Comparison of ENCODE assay signal across 28 mouse cellular contexts in the genomic region with DNA sequence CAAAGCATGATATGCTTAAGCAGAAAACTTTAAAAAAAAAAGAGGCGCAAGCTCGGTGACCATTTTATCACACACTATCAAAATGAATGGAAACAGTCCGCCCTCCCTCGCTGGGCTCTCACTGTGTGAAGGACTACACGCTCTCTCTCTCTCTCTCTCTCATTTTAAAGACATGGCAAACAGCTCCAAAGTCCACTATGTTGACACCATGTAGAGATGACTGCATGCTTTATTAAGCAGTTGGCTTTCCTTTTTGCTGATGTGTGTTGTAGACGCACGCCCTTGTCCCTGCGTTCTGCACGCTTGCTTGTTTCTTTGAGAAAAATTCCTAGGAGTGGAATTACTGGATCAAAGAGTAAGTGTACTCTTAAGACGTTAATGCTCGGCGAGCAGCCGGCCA. TPM values are rescaled to one million over a fixed set of nuclear protein-coding genes. Genes with fewer than 3 reads are reported as not detected.
A peak's percentile ranks its signal among the peaks of the same experiment; 100 is the strongest.
DNase-seq lines count a peak whose midpoint lies in the region; ATAC-seq and TF ChIP-seq lines count a peak whose summit lies in the region.
"Had no signal": no experiment of that assay in that cellular context is flagged by ENCODE, and none has a peak within 500 bp of the region (broad histone marks: within the 10 kb centered on the region; RNA-seq: fewer than 3 reads in every experiment).

No protein-coding gene starts in this region.

- no peaks in the 10 kb centered on the region for H3K4me1 ChIP-seq in hindbrain, postnatal 0 days (ENCODE audit: insufficient read depth, low read length)
- H3K4me1 ChIP-seq in hindbrain, embryonic 16.5 days (ENCODE audit: control insufficient read depth, insufficient read depth, low read depth, low read length): no peaks in the 10 kb centered on the region
- H3K4me1 ChIP-seq in liver, postnatal 0 days (ENCODE audit: insufficient read depth): peaks cover 17% of the 10 kb centered on the region
- peaks cover 43% of the 10 kb centered on the region for H3K4me1 ChIP-seq in liver, embryonic 12.5 days
- H3K4me1 ChIP-seq in intestine, embryonic 16.5 days (ENCODE audit: control insufficient read depth, insufficient read depth, low read length): peaks cover 3% of the 10 kb centered on the region; the same call in 1 of the 2 replicates
- H3K4me1 ChIP-seq in limb, embryonic 15.5 days: peaks cover 19% of the 10 kb centered on the region
- H3K4me1 ChIP-seq: embryonic facial prominence, embryonic 15.5 days; neural tube, embryonic 12.5 days had no signal

- no peak overlapping the region for H3K4me3 ChIP-seq in hindbrain, postnatal 0 days (ENCODE audit: low read length)
- H3K4me3 ChIP-seq in hindbrain, embryonic 16.5 days (ENCODE audit: low read length): no peak overlapping the region
- H3K4me3 ChIP-seq in liver, postnatal 0 days (ENCODE audit: low read depth, low read length): no peak overlapping the region
- H3K4me3 ChIP-seq in liver, embryonic 12.5 days: no peak overlapping the region
- no peak overlapping the region for H3K4me3 ChIP-seq in intestine, embryonic 16.5 days (ENCODE audit: low read length)
- H3K4me3 ChIP-seq in limb, embryonic 15.5 days: no peak overlapping the region
- H3K4me3 ChIP-seq: embryonic facial prominence, embryonic 15.5 days; forebrain, embryonic 13.5 days; hindbrain, embryonic 12.5 days; myocyte; neural tube, embryonic 12.5 days had no signal

- 60% methylated on average over 13 of the region's 13 CpGs for whole genome bisulfite sequencing in hindbrain, postnatal 0 days
- WGBS in hindbrain, embryonic 16.5 days: 55% methylated on average over 13 of the region's 13 CpGs
- WGBS in liver, postnatal 0 days (ENCODE audit: insufficient replicate concordance): 76% methylated on average over 13 of the region's 13 CpGs
- WGBS in liver, embryonic 12.5 days (ENCODE audit: insufficient replicate concordance): 76% methylated on average over 13 of the region's 13 CpGs
- WGBS in intestine, embryonic 16.5 days: 60% methylated on average over 13 of the region's 13 CpGs
- WGBS in limb, embryonic 15.5 days: 30% methylated on average over 13 of the region's 13 CpGs

- no peak for TF ChIP-seq CTCF in hindbrain, postnatal 0 days (IDR thresholded peaks at IDR 0.05; ENCODE audit: low read depth)
- no peak for TF ChIP-seq CTCF in liver, postnatal 0 days (IDR thresholded peaks at IDR 0.05; ENCODE audit: low read depth)

- no peaks in the 10 kb centered on the region for H3K9me3 ChIP-seq in hindbrain, postnatal 0 days (ENCODE audit: low read length)
- no peaks in the 10 kb centered on the region for H3K9me3 ChIP-seq in hindbrain, embryonic 16.5 days (ENCODE audit: control insufficient read depth, low read length)
- H3K9me3 ChIP-seq in liver, postnatal 0 days (ENCODE audit: low read length): no peaks in the 10 kb centered on the region
- no peaks in the 10 kb centered on the region for H3K9me3 ChIP-seq in liver, embryonic 12.5 days (replicated peaks)
- H3K9me3 ChIP-seq in intestine, embryonic 16.5 days (ENCODE audit: control insufficient read depth, low read length): no peaks in the 10 kb centered on the region
- H3K9me3 ChIP-seq in limb, embryonic 15.5 days: no peaks in the 10 kb centered on the region
- H3K9me3 ChIP-seq: embryonic facial prominence, embryonic 15.5 days; forebrain, embryonic 13.5 days; hindbrain, embryonic 12.5 days; neural tube, embryonic 12.5 days had no signal

- peak overlapping the region; percentile 20; the same call in 1 of the 2 replicates for H3K27ac ChIP-seq in hindbrain, postnatal 0 days
- H3K27ac ChIP-seq in hindbrain, embryonic 16.5 days (ENCODE audit: low read depth, low read length): no peak overlapping the region
- no peak overlapping the region for H3K27ac ChIP-seq in liver, postnatal 0 days (ENCODE audit: low read depth)
- no peak overlapping the region for H3K27ac ChIP-seq in liver, embryonic 12.5 days
- peak overlapping the region; percentile 21; the same call in 1 of the 2 replicates for H3K27ac ChIP-seq in intestine, embryonic 16.5 days (ENCODE audit: low read length)
- peak overlapping the region; percentile 4 for H3K27ac ChIP-seq in limb, embryonic 15.5 days
- H3K27ac ChIP-seq: embryonic facial prominence, embryonic 15.5 days; forebrain, embryonic 13.5 days; hindbrain, embryonic 12.5 days; macrophage; neural tube, embryonic 12.5 days had no signal

- no peak overlapping the region for H3K4me2 ChIP-seq in hindbrain, postnatal 0 days (ENCODE audit: low read depth, low read length)
- H3K4me2 ChIP-seq in hindbrain, embryonic 16.5 days (ENCODE audit: low read length): no peak overlapping the region
- no peak overlapping the region for H3K4me2 ChIP-seq in liver, postnatal 0 days (ENCODE audit: low read depth, low read length)
- no peak overlapping the region for H3K4me2 ChIP-seq in liver, embryonic 12.5 days
- peak overlapping the region; percentile 19; the same call in 1 of the 2 replicates for H3K4me2 ChIP-seq in intestine, embryonic 16.5 days (ENCODE audit: low read depth, low read length)
- H3K4me2 ChIP-seq in limb, embryonic 15.5 days: no peak overlapping the region
- H3K4me2 ChIP-seq: embryonic facial prominence, embryonic 15.5 days; forebrain, embryonic 13.5 days; hindbrain, embryonic 12.5 days; liver, embryonic 11.5 days; neural tube, embryonic 12.5 days had no signal

- no peak for DNase-seq in hindbrain, postnatal 0 days (ENCODE audit: low spot score)
- DNase-seq in liver, postnatal 0 days: peak; percentile 18
- DNase-seq in heart, postnatal 4 days: no peak
- DNase-seq in right cerebral cortex, adult 18-20 months: no peak
- DNase-seq: adrenal gland, postnatal 36 days; cerebellum, adult 18-20 months; cerebellum, postnatal 10 days; gastrocnemius, postnatal 14 days; heart, postnatal 14 days; layer of hippocampus, adult 9-11 months; lung, adult 2 months; lung, postnatal 10 days; right cerebral cortex, postnatal 4 days; thymus, postnatal 4 days had no signal

- no peaks in the 10 kb centered on the region for H3K27me3 ChIP-seq in hindbrain, postnatal 0 days (ENCODE audit: insufficient read depth, low read length)
- no peaks in the 10 kb centered on the region for H3K27me3 ChIP-seq in hindbrain, embryonic 16.5 days (replicated peaks; ENCODE audit: control insufficient read depth, insufficient read depth, low read length)
- H3K27me3 ChIP-seq in liver, postnatal 0 days (ENCODE audit: insufficient read depth, low read length): no peaks in the 10 kb centered on the region
- H3K27me3 ChIP-seq in liver, embryonic 12.5 days (replicated peaks): 0 out of 2 replicates have a peak, but pooled peaks cover 4% of the 10 kb centered on the region
- H3K27me3 ChIP-seq in intestine, embryonic 16.5 days (replicated peaks; ENCODE audit: control insufficient read depth, insufficient read depth, low read length): no peaks in the 10 kb centered on the region
- H3K27me3 ChIP-seq in limb, embryonic 15.5 days: no peaks in the 10 kb centered on the region
- H3K27me3 ChIP-seq: embryonic facial prominence, embryonic 15.5 days; forebrain, embryonic 13.5 days; hindbrain, embryonic 12.5 days; neural tube, embryonic 12.5 days had no signal

- H3K9ac ChIP-seq in hindbrain, postnatal 0 days (replicated peaks; ENCODE audit: low read length): no peak overlapping the region
- no peak overlapping the region for H3K9ac ChIP-seq in hindbrain, embryonic 16.5 days (ENCODE audit: low read depth, low read length)
- H3K9ac ChIP-seq in liver, postnatal 0 days (replicated peaks): no peak overlapping the region
- H3K9ac ChIP-seq in liver, embryonic 12.5 days: no peak overlapping the region
- H3K9ac ChIP-seq in intestine, embryonic 16.5 days (ENCODE audit: low read depth, low read length): 0 out of 2 replicates have a peak overlapping the region, but pooled peaks have one; percentile 19
- no peak overlapping the region for H3K9ac ChIP-seq in limb, embryonic 15.5 days
- H3K9ac ChIP-seq: embryonic facial prominence, embryonic 15.5 days; forebrain, embryonic 13.5 days; hindbrain, embryonic 12.5 days; neural tube, embryonic 12.5 days had no signal

- TF ChIP-seq EP300 in liver, postnatal 0 days (IDR thresholded peaks at IDR 0.05; ENCODE audit: low read depth): no peak

- peaks cover 7% of the 10 kb centered on the region; the same call in 1 of the 2 replicates for H3K36me3 ChIP-seq in hindbrain, postnatal 0 days (ENCODE audit: insufficient read depth, low read length)
- no peaks in the 10 kb centered on the region for H3K36me3 ChIP-seq in hindbrain, embryonic 16.5 days (ENCODE audit: control insufficient read depth, insufficient read depth, low read length)
- H3K36me3 ChIP-seq in liver, postnatal 0 days (replicated peaks; ENCODE audit: insufficient read depth, low read length): no peaks in the 10 kb centered on the region
- no peaks in the 10 kb centered on the region for H3K36me3 ChIP-seq in liver, embryonic 12.5 days
- H3K36me3 ChIP-seq in intestine, embryonic 16.5 days (ENCODE audit: control insufficient read depth, insufficient read depth, low read length): no peaks in the 10 kb centered on the region
- H3K36me3 ChIP-seq in limb, embryonic 15.5 days: 0 out of 2 replicates have a peak, but pooled peaks cover 2% of the 10 kb centered on the region
- H3K36me3 ChIP-seq: embryonic facial prominence, embryonic 15.5 days; hindbrain, embryonic 12.5 days had no signal

- ATAC-seq in hindbrain, postnatal 0 days: no peak
- ATAC-seq in hindbrain, embryonic 16.5 days: no peak
- peak; percentile 85 for ATAC-seq in liver, postnatal 0 days
- no peak for ATAC-seq in liver, embryonic 12.5 days
- peak; percentile 79 for ATAC-seq in intestine, embryonic 16.5 days
- no peak for ATAC-seq in limb, embryonic 15.5 days (ENCODE audit: insufficient number of reproducible peaks, low FRiP score, low TSS enrichment, low read depth)
- ATAC-seq: forebrain, embryonic 13.5 days; inflammation-experienced regulatory T-cells, adult 6 months had no signal

RNA-seq across cellular contexts. Expression of gene Foxj1, which starts 30.2 kb away (rescaled TPM):
- 37.6 and 40.0 TPM in 2 replicates for total RNA-seq in hindbrain, postnatal 0 days (2014; rRNA removed)
- 15.5 and 16.6 TPM in 2 replicates for polyA plus RNA-seq in hindbrain, postnatal 0 days (2015; fragmentation: Nextera tagmentation; extraction: Ambion mirVana)
- polyA plus RNA-seq in hindbrain, embryonic 16.5 days (2015; fragmentation: Nextera tagmentation; extraction: Ambion mirVana): 13.2 and 16.2 TPM in 2 replicates
- polyA plus RNA-seq in liver, postnatal 0 days (2015; fragmentation: Nextera tagmentation; extraction: Ambion mirVana): 0.07 and 0.14 TPM in 2 replicates
- 1.2 and 1.4 TPM in 2 replicates for polyA plus RNA-seq in liver, embryonic 12.5 days (2016; fragmentation: Nextera tagmentation; extraction: Ambion mirVana)
- polyA plus RNA-seq in intestine, embryonic 16.5 days (2015; fragmentation: Nextera tagmentation; extraction: Ambion mirVana): 0.27 and 0.36 TPM in 2 replicates
- 0.15 and 0.19 TPM in 2 replicates for polyA plus RNA-seq in limb, embryonic 15.5 days (2015; fragmentation: Nextera tagmentation; extraction: Ambion mirVana)
- under 1 TPM in 1 of 2 experiments, not detected in 1; 0.23 TPM for total RNA-seq in heart, postnatal 4 days (2021)
- total RNA-seq: common myeloid progenitor, adult 5-6 weeks; granulocyte monocyte progenitor cell, adult 5-6 weeks had no signal
- polyA plus RNA-seq: inflammation-experienced regulatory T-cells, adult 6 months; macrophage had no signal

RNA-seq across cellular contexts. Expression of gene Rnf157, which starts 47.4 kb away (rescaled TPM):
- total RNA-seq in hindbrain, postnatal 0 days (2014; rRNA removed): 108 and 117 TPM in 2 replicates
- 53.0 and 60.5 TPM in 2 replicates for polyA plus RNA-seq in hindbrain, postnatal 0 days (2015; fragmentation: Nextera tagmentation; extraction: Ambion mirVana)
- 27.8 and 28.5 TPM in 2 replicates for polyA plus RNA-seq in hindbrain, embryonic 16.5 days (2015; fragmentation: Nextera tagmentation; extraction: Ambion mirVana)
- polyA plus RNA-seq in liver, postnatal 0 days (2015; fragmentation: Nextera tagmentation; extraction: Ambion mirVana): 1.5 and 2.2 TPM in 2 replicates
- polyA plus RNA-seq in liver, embryonic 12.5 days (2016; fragmentation: Nextera tagmentation; extraction: Ambion mirVana): 2.9 and 4.3 TPM in 2 replicates
- polyA plus RNA-seq in intestine, embryonic 16.5 days (2015; fragmentation: Nextera tagmentation; extraction: Ambion mirVana): 4.4 and 5.2 TPM in 2 replicates
- 9.9 and 12.3 TPM in 2 replicates for polyA plus RNA-seq in limb, embryonic 15.5 days (2015; fragmentation: Nextera tagmentation; extraction: Ambion mirVana)
- total RNA-seq in heart, postnatal 4 days (2021): 10 to 100 TPM; 11.9 to 12.4 TPM

RNA-seq across cellular contexts. Expression of gene Exoc7, which starts 58.4 kb away (rescaled TPM):
- total RNA-seq in hindbrain, postnatal 0 days (2014; rRNA removed): 84.6 and 95.3 TPM in 2 replicates
- polyA plus RNA-seq in hindbrain, postnatal 0 days (2015; fragmentation: Nextera tagmentation; extraction: Ambion mirVana): 128 TPM in 2 replicates
- 122 and 127 TPM in 2 replicates for polyA plus RNA-seq in hindbrain, embryonic 16.5 days (2015; fragmentation: Nextera tagmentation; extraction: Ambion mirVana)
- 18.1 and 18.4 TPM in 2 replicates for polyA plus RNA-seq in liver, postnatal 0 days (2015; fragmentation: Nextera tagmentation; extraction: Ambion mirVana)
- polyA plus RNA-seq in liver, embryonic 12.5 days (2016; fragmentation: Nextera tagmentation; extraction: Ambion mirVana): 29.7 and 31.8 TPM in 2 replicates
- 52.5 and 54.6 TPM in 2 replicates for polyA plus RNA-seq in intestine, embryonic 16.5 days (2015; fragmentation: Nextera tagmentation; extraction: Ambion mirVana)
- polyA plus RNA-seq in limb, embryonic 15.5 days (2015; fragmentation: Nextera tagmentation; extraction: Ambion mirVana): 66.2 and 73.8 TPM in 2 replicates
- 10 to 100 TPM; 54.0 to 62.6 TPM for total RNA-seq in heart, postnatal 4 days (2021)

Comparison
In these comparisons a context has a peak if more than half of its experiments do, and no peak if none do; other contexts are left out.
1. ATAC-seq: peak in liver, postnatal 0 days (single experiment) and intestine, embryonic 16.5 days (single experiment); none in hindbrain, postnatal 0 days (single experiment), hindbrain, embryonic 16.5 days (single experiment), liver, embryonic 12.5 days (single experiment) and limb, embryonic 15.5 days (single experiment).
2. H3K27ac ChIP-seq: peak in hindbrain, postnatal 0 days (single experiment), intestine, embryonic 16.5 days (single experiment) and limb, embryonic 15.5 days (single experiment); none in hindbrain, embryonic 16.5 days (single experiment), liver, postnatal 0 days (single experiment) and liver, embryonic 12.5 days (single experiment).